Mouse (Mus musculus): Measurements from ENCODE around the gene Tmem125.
A peak's percentile ranks its signal among the peaks of the same experiment; 100 is the strongest.
"Not testable (repeated sequence)": the region's sequence is repeated elsewhere in the genome, so short reads cannot be mapped to it uniquely, and the experiment has no call there.

Gene Tmem125

GRCm38 (mm10) chr4:118543592-118544260 lies at the start of gene Tmem125:
Gene Tmem125, minus strand, starts transcription at chr4:118544044.
- peak; percentile 16 for DNase-seq (ENCODE audit: low read depth, low spot score)

GRCm38 (mm10) chr4:118589733-118590130 lies 45.9 kb upstream of the Tmem125 start:
- no peak for DNase-seq (ENCODE audit: low read depth, low spot score)

GRCm38 (mm10) chr4:118589053-118589732 lies 45.3 kb upstream of the Tmem125 start:
- DNase-seq (ENCODE audit: low read depth, low spot score), result no peak

- no peak for DNase-seq (ENCODE audit: low read depth, low spot score)
Observed at GRCm38 (mm10) chr4:118582629-118583028, 38.8 kb upstream of the Tmem125 start.

GRCm38 (mm10) chr4:118581508-118581907 lies 37.7 kb upstream of the Tmem125 start:
- no peak for DNase-seq (ENCODE audit: low read depth, low spot score)

- DNase-seq (ENCODE audit: low read depth, low spot score), result no peak
Observed at GRCm38 (mm10) chr4:118579313-118579712, 35.5 kb upstream of the Tmem125 start.

GRCm38 (mm10) chr4:118576097-118576496 lies 32.3 kb upstream of the Tmem125 start:
- peak; percentile 45 for DNase-seq (ENCODE audit: low read depth, low spot score)

GRCm38 (mm10) chr4:118571441-118571840 lies 27.6 kb upstream of the Tmem125 start:
- no peak for DNase-seq (ENCODE audit: low read depth, low spot score)

GRCm38 (mm10) chr4:118569320-118569719 lies 25.5 kb upstream of the Tmem125 start:
- DNase-seq (ENCODE audit: low read depth, low spot score), result no peak

GRCm38 (mm10) chr4:118568709-118569108 lies 24.9 kb upstream of the Tmem125 start:
- no peak for DNase-seq (ENCODE audit: low read depth, low spot score)

- DNase-seq (ENCODE audit: low read depth, low spot score), result peak; percentile 14
Observed at GRCm38 (mm10) chr4:118566161-118566676, 22.4 kb upstream of the Tmem125 start.

- DNase-seq (ENCODE audit: low read depth, low spot score), result no peak
Observed at GRCm38 (mm10) chr4:118564926-118565279, 21.1 kb upstream of the Tmem125 start.

- DNase-seq (ENCODE audit: low read depth, low spot score), result no peak
Observed at GRCm38 (mm10) chr4:118564062-118564925, 20.4 kb upstream of the Tmem125 start.

- no peak for DNase-seq (ENCODE audit: low read depth, low spot score)
Observed at GRCm38 (mm10) chr4:118553039-118553649, 9.3 kb upstream of the Tmem125 start.

- DNase-seq (ENCODE audit: low read depth, low spot score), result peak; percentile 59
Observed at GRCm38 (mm10) chr4:118548130-118548480, 4.3 kb upstream of the Tmem125 start.

- DNase-seq (ENCODE audit: low read depth, low spot score), result not testable (repeated sequence)
Observed at GRCm38 (mm10) chr4:118547424-118548129, 3.7 kb upstream of the Tmem125 start.

- no peak for DNase-seq (ENCODE audit: low read depth, low spot score)
Observed at GRCm38 (mm10) chr4:118544441-118545127, 740 bp upstream of the Tmem125 start.

- DNase-seq (ENCODE audit: low read depth, low spot score), result peak; percentile 7
Observed at GRCm38 (mm10) chr4:118543158-118543530, 700 bp downstream of the Tmem125 start.

GRCm38 (mm10) chr4:118542510-118543157 lies 1.2 kb downstream of the Tmem125 start:
- DNase-seq (ENCODE audit: low read depth, low spot score), result no peak

- DNase-seq (ENCODE audit: low read depth, low spot score), result no peak
Observed at GRCm38 (mm10) chr4:118539904-118540303, 3.9 kb downstream of the Tmem125 start.

Data from CD4-positive helper T cell, adult 2 months (primary cell).